Mouse (Mus musculus) kidney, adult 2 months (tissue): ENCODE measurements around the gene Setdb1.

Source experiments
- CTCF ChIP-seq: fragments of 200-500 bp; conservative IDR thresholded peaks from 2 replicates; pipeline ENCODE4 v1.5.1; 2011; ENCODE audit warnings: low read depth, mild to moderate bottlenecking, control low read depth, low read length, moderate library complexity, mixed read lengths; ENCODE audit not compliant: insufficient read depth, insufficient read length
- POLR2A ChIP-seq: fragments of 200-500 bp; IDR thresholded peaks from one replicate; pipeline ENCODE4 v1.6.1; 2011; ENCODE audit warnings: low read depth, low read length, control low read depth

DNA sequence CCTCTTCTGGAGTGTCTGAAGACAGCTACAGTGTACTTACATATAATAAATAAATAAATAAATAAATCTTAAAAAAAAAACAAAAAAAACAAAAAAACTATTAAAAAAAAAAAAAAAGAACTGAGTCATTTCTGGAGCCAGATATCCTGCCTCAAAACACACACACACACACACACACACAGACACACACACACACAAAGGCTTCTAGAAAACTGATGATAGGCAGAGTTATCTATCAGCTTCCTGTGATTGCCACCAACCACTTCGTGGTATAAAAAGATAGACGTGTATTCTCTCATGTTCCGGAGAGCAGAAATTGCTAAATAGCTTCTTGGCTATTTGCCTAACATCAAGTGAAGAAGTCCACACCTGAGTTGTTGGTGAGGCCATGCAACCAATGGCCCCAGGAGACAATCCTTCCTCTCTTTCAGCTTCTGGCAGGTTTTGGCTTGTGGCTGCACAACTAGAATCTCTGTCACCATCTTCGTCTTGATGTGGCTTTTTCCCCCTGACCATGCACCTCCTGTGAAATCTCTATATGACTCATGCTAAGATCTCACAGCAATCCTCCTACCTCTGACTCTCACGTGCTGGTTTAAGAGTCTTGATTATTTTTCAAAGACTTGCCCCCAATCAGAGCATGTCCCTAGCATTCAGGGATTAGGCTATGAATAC lies 28.5 kb upstream of the Setdb1 start:
- TF ChIP-seq CTCF (no peak), POLR2A (no peak)
